Mouse (Mus musculus): ENCODE data around the gene Gss. TPM values are rescaled to one million over a fixed set of nuclear protein-coding genes. Genes with fewer than 3 reads are reported as not detected.

The Gss gene
- polyA plus RNA-seq, 1 experiment from 2014 or later, result 27.9 TPM

GRCm38 (mm10) chr2:155527367-155527766 is 65.2 kb downstream of the Gss start:
- Histone ChIP-seq H3K4me1 (no peaks in the 10 kb centered on the region), H3K4me2 (replicated peaks) (no peak overlapping the region), H3K27me3 (no peaks in the 10 kb centered on the region), H3K27ac (no peak overlapping the region), H3K9ac (no peak overlapping the region), H3K9me3 (no peaks in the 10 kb centered on the region), H3K4me3 (no peak overlapping the region), H3K36me3 (no peaks in the 10 kb centered on the region)
- WGBS, result 69% methylated on average over 5 of the region's 5 CpGs
- no peak for ATAC-seq (ENCODE audit: low FRiP score, low read depth)

DNA sequence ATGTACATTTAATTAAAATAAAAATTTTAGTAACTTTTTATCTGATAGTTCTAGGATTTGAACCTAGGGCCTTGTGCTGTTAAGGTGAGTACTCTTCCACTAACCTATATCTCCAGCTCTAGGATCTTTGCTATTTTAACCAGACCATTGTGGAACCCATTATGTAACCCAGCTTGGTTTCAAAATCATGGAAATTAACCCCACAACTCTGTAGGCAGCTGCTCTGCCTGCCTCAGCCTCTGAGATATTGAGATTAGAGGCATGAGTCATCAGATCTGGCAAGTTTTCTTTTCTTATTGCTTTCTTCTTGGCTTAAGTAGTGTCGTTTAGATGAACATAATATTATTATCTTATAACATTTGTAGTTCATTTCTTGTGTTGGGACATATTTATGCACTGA is 68.2 kb downstream of the Gss start:
- no peak overlapping the region for H3K9ac ChIP-seq
- 64% methylated on average over 1 of the region's 1 CpGs for WGBS
- H3K9me3 ChIP-seq, result no peaks in the 10 kb centered on the region

GRCm38 (mm10) chr2:155523706-155524105 is 68.9 kb downstream of the Gss start:
- H3K4me3 ChIP-seq, result no peak overlapping the region
- no peak for ATAC-seq (ENCODE audit: low FRiP score, low read depth)
- H3K4me1 ChIP-seq, result peaks cover 4% of the 10 kb centered on the region
- no peaks in the 10 kb centered on the region for H3K27me3 ChIP-seq
- no peak overlapping the region for H3K9ac ChIP-seq
- no peak overlapping the region for H3K4me2 ChIP-seq (replicated peaks)
- H3K9me3 ChIP-seq, result no peaks in the 10 kb centered on the region
- 61% methylated on average over 5 of the region's 5 CpGs for WGBS
- H3K36me3 ChIP-seq, result no peaks in the 10 kb centered on the region
- H3K27ac ChIP-seq, result no peak overlapping the region

More for the DNA sequence above, 68.2 kb downstream of the Gss start:
- Histone ChIP-seq H3K4me1 (no peaks in the 10 kb centered on the region), H3K27me3 (no peaks in the 10 kb centered on the region), H3K27ac (no peak overlapping the region), H3K4me3 (no peak overlapping the region), H3K4me2 (replicated peaks) (no peak overlapping the region), H3K36me3 (no peaks in the 10 kb centered on the region)
- no peak for ATAC-seq (ENCODE audit: low FRiP score, low read depth)

GRCm38 (mm10) chr2:155518531-155519270 is 73.9 kb downstream of the Gss start:
- Histone ChIP-seq H3K36me3 (no peaks in the 10 kb centered on the region), H3K9me3 (no peaks in the 10 kb centered on the region), H3K4me2 (replicated peaks) (peak overlapping the region; percentile 83), H3K27me3 (peaks cover 18% of the 10 kb centered on the region), H3K27ac (no peak overlapping the region), H3K4me3 (peak overlapping the region; percentile 72), H3K9ac (peak overlapping the region; percentile 77), H3K4me1 (peaks cover 19% of the 10 kb centered on the region)
- WGBS, result 23% methylated on average over 18 of the region's 18 CpGs
- ATAC-seq (ENCODE audit: low FRiP score, low read depth), result no peak

DNA sequence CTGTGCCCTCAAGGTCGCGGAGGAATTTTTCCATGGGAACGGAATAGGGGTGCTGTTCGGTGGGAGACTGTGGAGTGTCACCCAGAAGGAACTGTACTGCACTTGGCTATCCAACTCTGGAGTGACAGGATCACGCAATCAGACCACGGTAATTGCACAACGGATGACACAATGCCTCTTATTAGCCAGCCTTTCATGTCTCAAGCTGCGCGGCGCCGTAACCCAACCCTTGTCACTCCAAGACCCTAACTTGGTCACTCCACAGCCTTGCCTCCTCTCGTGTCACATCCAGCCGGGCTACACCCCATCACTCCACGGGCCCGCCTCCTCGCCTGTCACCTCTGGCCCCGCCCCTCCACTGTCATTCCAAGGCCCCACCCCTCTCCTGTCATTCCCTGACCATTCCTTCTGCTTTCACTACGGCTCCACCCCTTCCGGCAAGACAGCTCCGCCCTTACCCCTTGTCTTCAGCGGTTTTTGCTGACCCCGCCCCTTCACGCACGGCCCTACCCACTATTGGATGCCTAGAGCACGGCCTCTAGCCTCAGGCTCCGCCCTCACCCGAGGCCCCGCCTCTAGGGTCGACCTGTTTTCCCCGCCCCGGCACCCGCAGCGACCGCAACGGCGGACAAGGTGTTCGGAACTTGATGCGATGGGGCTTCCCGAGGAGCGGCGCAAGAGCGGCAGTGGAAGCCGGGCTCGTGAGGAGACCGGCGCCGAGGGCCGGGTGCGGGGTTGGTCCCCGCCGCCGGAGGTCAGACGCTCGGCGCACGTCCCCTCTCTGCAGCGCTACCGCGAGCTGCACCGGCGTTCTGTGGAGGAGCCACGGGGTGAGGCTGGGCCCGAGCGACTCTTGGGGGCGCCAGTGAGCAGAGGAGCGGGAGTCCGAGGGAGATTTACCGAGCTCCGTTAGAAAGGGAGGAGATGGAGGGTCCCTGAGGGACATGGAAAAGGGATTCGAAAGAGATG is 74.9 kb downstream of the Gss start, which contains the start of the genes Acss2 and Ggt7:
TSS of gene Acss2 (plus strand) at position 494 of the 969 bp plus-strand sequence.
TSS of gene Ggt7 (minus strand) at position 783 of the 969 bp plus-strand sequence.
- peaks cover 19% of the 10 kb centered on the region for H3K27me3 ChIP-seq
- H3K9ac ChIP-seq, result peak within 1 kb of the TSS; percentile 77
- no peaks in the 10 kb centered on the region for H3K36me3 ChIP-seq
- peak; percentile 99 for ATAC-seq (ENCODE audit: low FRiP score, low read depth)
- peak within 1 kb of the TSS; percentile 52 for H3K27ac ChIP-seq
- peak within 1 kb of the TSS; percentile 72 for H3K4me3 ChIP-seq
- peaks cover 19% of the 10 kb centered on the region for H3K4me1 ChIP-seq
- WGBS, result 5% methylated on average over 70 of the region's 70 CpGs
- H3K9me3 ChIP-seq, result no peaks in the 10 kb centered on the region
- peak within 1 kb of the TSS; percentile 83 for H3K4me2 ChIP-seq (replicated peaks)

DNA sequence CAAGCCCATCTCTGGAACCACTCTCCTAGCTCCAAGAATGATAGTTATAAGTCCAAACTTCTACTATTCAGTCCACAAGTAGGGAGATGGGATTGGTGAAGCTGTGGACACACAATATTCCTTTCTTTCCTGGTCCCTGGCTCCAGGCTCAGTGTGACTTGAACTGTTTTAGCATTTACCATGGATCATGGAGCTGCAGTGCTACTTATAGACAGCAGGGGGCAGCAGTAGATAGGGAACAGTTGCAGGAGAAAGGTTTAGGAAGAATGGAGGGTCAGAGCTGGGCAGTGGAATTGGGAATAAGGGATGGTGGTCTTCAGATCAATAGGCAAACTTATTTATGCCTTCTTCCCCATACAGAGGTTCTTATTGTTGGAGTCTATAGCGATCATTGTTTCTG is 76.7 kb downstream of the Gss start:
- H3K4me2 ChIP-seq (replicated peaks), result no peak overlapping the region
- no peaks in the 10 kb centered on the region for H3K9me3 ChIP-seq
- 9% methylated on average over 1 of the region's 1 CpGs for WGBS
- H3K36me3 ChIP-seq, result no peaks in the 10 kb centered on the region
- no peak overlapping the region for H3K4me3 ChIP-seq
- no peak overlapping the region for H3K9ac ChIP-seq
- no peak for ATAC-seq (ENCODE audit: low FRiP score, low read depth)
- peaks cover 19% of the 10 kb centered on the region for H3K27me3 ChIP-seq
- H3K27ac ChIP-seq, result no peak overlapping the region
- peaks cover 19% of the 10 kb centered on the region for H3K4me1 ChIP-seq

DNA sequence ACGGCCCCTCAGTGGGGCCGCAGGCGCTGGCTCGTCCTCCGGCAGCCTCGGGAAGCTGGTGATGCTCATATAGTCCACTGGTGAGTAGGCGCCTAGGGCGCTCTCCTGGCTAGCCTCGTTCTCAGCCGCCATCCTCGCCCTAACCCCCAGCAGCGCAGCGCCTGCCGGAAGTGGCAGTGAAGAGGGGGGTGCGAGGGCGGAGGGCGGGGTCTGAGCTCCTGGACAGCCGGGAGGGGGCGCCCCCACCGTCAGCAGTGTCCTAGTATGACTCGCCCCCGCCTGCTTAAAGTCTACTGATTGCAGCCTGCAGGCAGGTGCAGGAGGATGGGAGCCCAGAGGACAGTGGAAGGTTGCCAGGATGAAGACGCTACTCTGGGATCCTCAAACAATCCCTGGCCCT is 77.9 kb downstream of the Gss start:
- 2% methylated on average over 21 of the region's 23 CpGs for WGBS
- no peak for ATAC-seq (ENCODE audit: low FRiP score, low read depth)
- H3K27me3 ChIP-seq, result peaks cover 19% of the 10 kb centered on the region
- H3K4me3 ChIP-seq, result peak overlapping the region; percentile 48
- H3K9ac ChIP-seq, result peak overlapping the region; percentile 64
- no peaks in the 10 kb centered on the region for H3K36me3 ChIP-seq
- H3K9me3 ChIP-seq, result no peaks in the 10 kb centered on the region
- H3K4me2 ChIP-seq (replicated peaks), result peak overlapping the region; percentile 79
- no peak overlapping the region for H3K27ac ChIP-seq
- peaks cover 19% of the 10 kb centered on the region for H3K4me1 ChIP-seq

- peak overlapping the region; percentile 79; the same call in 1 of the 2 replicates for H3K4me2 ChIP-seq (replicated peaks)
Measured at GRCm38 (mm10) chr2:155513543-155513942, 79.1 kb downstream of the Gss start.

More at GRCm38 (mm10) chr2:155513543-155513942, 79.1 kb downstream of the Gss start:
- Histone ChIP-seq H3K36me3 (no peaks in the 10 kb centered on the region), H3K9ac (no peak overlapping the region), H3K27ac (no peak overlapping the region), H3K4me3 (no peak overlapping the region), H3K4me1 (peaks cover 14% of the 10 kb centered on the region), H3K27me3 (peaks cover 19% of the 10 kb centered on the region), H3K9me3 (no peaks in the 10 kb centered on the region)
- ATAC-seq (ENCODE audit: low FRiP score, low read depth), result no peak
- WGBS, result 68% methylated on average over 5 of the region's 5 CpGs

MicroRNAs within 50 kb of the gene (microRNA counts, 519-probe panel; counts per million panel counts)
- 2,593 counts per million, percentile 39 among the panel's probes with 10 or more counts for microRNA mmu-miR-499

Small RNA genes within 50 kb of the gene (microRNA-seq; reads per million reads assigned to microRNA genes)
- gene Mir499, result 92.6 reads per million, percentile 52 among the genes with 10 or more reads in this experiment

Other genes starting within 250 kb of the Gss start
- 45.6 and 46.2 TPM in 2 replicates for gene Pigu, start 235.4 kb downstream of the Gss start, polyA plus RNA-seq (2015; fragmentation: Nextera tagmentation; extraction: Ambion mirVana)
- gene Trp53inp2, start 211.8 kb downstream of the Gss start, polyA plus RNA-seq (2015; fragmentation: Nextera tagmentation; extraction: Ambion mirVana), result 17.7 and 20.9 TPM in 2 replicates
- gene Ncoa6, start 118.9 kb downstream of the Gss start, polyA plus RNA-seq (2015; fragmentation: Nextera tagmentation; extraction: Ambion mirVana), result 23.7 and 24.7 TPM in 2 replicates
- gene Acss2, start 74.9 kb downstream of the Gss start, polyA plus RNA-seq (2015; fragmentation: Nextera tagmentation; extraction: Ambion mirVana), result 13.0 and 13.2 TPM in 2 replicates
- gene Ggt7, start 74.6 kb downstream of the Gss start, polyA plus RNA-seq (2015; fragmentation: Nextera tagmentation; extraction: Ambion mirVana), result 7.5 and 9.2 TPM in 2 replicates
- gene Myh7b, start 18.4 kb upstream of the Gss start, polyA plus RNA-seq (2015; fragmentation: Nextera tagmentation; extraction: Ambion mirVana), result 2.7 and 3.7 TPM in 2 replicates
- 150 and 160 TPM in 2 replicates for gene Trpc4ap, start 99.6 kb upstream of the Gss start, polyA plus RNA-seq (2015; fragmentation: Nextera tagmentation; extraction: Ambion mirVana)
- gene Edem2, start 136.7 kb upstream of the Gss start, polyA plus RNA-seq (2015; fragmentation: Nextera tagmentation; extraction: Ambion mirVana), result 27.3 and 28.2 TPM in 2 replicates
- not detected in 2 replicates for gene Gm17581, start 143.1 kb upstream of the Gss start, polyA plus RNA-seq (2015; fragmentation: Nextera tagmentation; extraction: Ambion mirVana)
- 5.7 and 5.8 TPM in 2 replicates for gene Procr, start 158.3 kb upstream of the Gss start, polyA plus RNA-seq (2015; fragmentation: Nextera tagmentation; extraction: Ambion mirVana)
- gene Mmp24, start 182.5 kb upstream of the Gss start, polyA plus RNA-seq (2015; fragmentation: Nextera tagmentation; extraction: Ambion mirVana), result 0.05 and 0.20 TPM in 2 replicates
- 16.2 and 18.1 TPM in 2 replicates for gene BC029722, start 226.6 kb upstream of the Gss start, polyA plus RNA-seq (2015; fragmentation: Nextera tagmentation; extraction: Ambion mirVana)
- gene Eif6, start 234.1 kb upstream of the Gss start, polyA plus RNA-seq (2015; fragmentation: Nextera tagmentation; extraction: Ambion mirVana), result 188 and 192 TPM in 2 replicates
- 0.42 and 0.47 TPM in 2 replicates for gene Fam83c, start 242.0 kb upstream of the Gss start, polyA plus RNA-seq (2015; fragmentation: Nextera tagmentation; extraction: Ambion mirVana)